In the genomic region with DNA sequence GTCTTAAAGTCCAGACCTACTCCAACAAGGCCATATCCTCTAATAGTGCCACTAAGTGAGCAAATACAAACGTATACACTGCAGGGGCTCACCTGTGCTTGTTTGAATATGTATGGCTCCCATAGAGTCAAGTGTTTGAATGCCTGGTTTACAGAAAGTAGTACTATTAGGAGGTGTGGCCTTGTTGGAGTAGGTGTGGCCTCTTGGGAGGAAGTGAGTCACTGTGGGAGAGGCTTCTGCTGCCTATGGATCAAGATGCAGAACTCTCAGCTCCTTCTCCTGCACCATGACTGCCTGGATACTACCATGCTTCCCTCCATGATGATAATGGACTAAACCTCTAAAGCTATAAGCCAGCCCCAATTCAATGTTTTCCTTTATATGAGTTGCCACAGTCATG, we compare ENCODE assay signal across 15 mouse cellular contexts. TPM values are rescaled to one million over a fixed set of nuclear protein-coding genes. Genes with fewer than 3 reads are reported as not detected.
"Had no signal": no experiment of that assay in that cellular context is flagged by ENCODE, and none has a peak within 500 bp of the region (broad histone marks: within the 10 kb centered on the region; RNA-seq: fewer than 3 reads in every experiment).

No protein-coding gene starts in this region.

- H3K4me1 ChIP-seq: limb, embryonic 10.5 days; liver, embryonic 13.5 days; lung, embryonic 15.5 days; midbrain, embryonic 15.5 days; neural tube, embryonic 12.5 days had no signal

- ATAC-seq: liver, postnatal 0 days; midbrain, embryonic 15.5 days had no signal

- H3K9ac ChIP-seq: liver, embryonic 13.5 days; liver, postnatal 0 days; lung, embryonic 15.5 days; midbrain, embryonic 15.5 days; neural tube, embryonic 12.5 days had no signal

- H3K4me2 ChIP-seq: liver, embryonic 13.5 days; lung, embryonic 15.5 days; midbrain, embryonic 11.5 days; midbrain, embryonic 15.5 days; neural tube, embryonic 12.5 days had no signal

- H3K4me3 ChIP-seq: layer of hippocampus, adult 2 months; limb, embryonic 10.5 days; liver, embryonic 13.5 days; lung, embryonic 15.5 days; megakaryocyte, embryonic 14.5 days; midbrain, embryonic 15.5 days; neural tube, embryonic 12.5 days had no signal

- H3K27me3 ChIP-seq: liver, embryonic 13.5 days; lung, embryonic 15.5 days; megakaryocyte, embryonic 14.5 days; midbrain, embryonic 15.5 days; neural tube, embryonic 12.5 days had no signal

- H3K36me3 ChIP-seq: limb, embryonic 10.5 days; liver, embryonic 13.5 days; lung, embryonic 15.5 days; midbrain, embryonic 15.5 days; neural tube, embryonic 12.5 days had no signal

- DNase-seq: kidney, adult 11 months; kidney, postnatal 10 days; kidney, postnatal 4 days; liver, embryonic 13.5 days; liver, postnatal 0 days; lung, postnatal 36 days had no signal

- H3K27ac ChIP-seq: layer of hippocampus, adult 2 months; limb, embryonic 10.5 days; liver, embryonic 13.5 days; lung, embryonic 15.5 days; midbrain, embryonic 15.5 days; neural tube, embryonic 12.5 days had no signal

- H3K9me3 ChIP-seq: limb, embryonic 10.5 days; liver, embryonic 13.5 days; lung, embryonic 15.5 days; megakaryocyte, embryonic 14.5 days; midbrain, embryonic 15.5 days; neural tube, embryonic 12.5 days had no signal

RNA-seq across cellular contexts. Expression of a gene that starts 54.3 kb away (rescaled TPM):
- total RNA-seq: monocyte, adult 5-6 weeks; neutrophil, adult 5-6 weeks had no signal
- polyA plus RNA-seq: limb, embryonic 10.5 days; liver, embryonic 13.5 days; liver, postnatal 0 days; midbrain, embryonic 11.5 days; neural tube, embryonic 12.5 days had no signal
